Mouse (Mus musculus) MEL (cell line): ENCODE measurements at regions not wholly inside any gene's neighbourhood (a gene's known extent, or its start where the extent isn't known, plus 50 kb on each side); places are given as distances from the start of the nearest gene placed in this dataset.

Experiments used
- DNase-seq: peaks from one replicate; pipeline ENCODE4 v3.0.0; 2011; ENCODE audit warnings: low read depth, low spot score
- H3K27ac ChIP-seq: 2 replicates; pipeline ENCODE4 v1.5.1; 2012; ENCODE audit warnings: low read depth, mild to moderate bottlenecking, control low read depth, low read length, moderate library complexity; ENCODE audit not compliant: control insufficient read depth
- H3K27me3 ChIP-seq, 2 experiments: fragments of 150-350 bp in 1 of 2; sonication (generic) in 1 of 2; 2 replicates each; pipeline ENCODE4 v1.6.1; 2012; ENCODE audit warnings: low read length in 2 of 2, mild to moderate bottlenecking in 2 of 2, improper control_type of control experiment in 1 of 2, moderate library complexity in 1 of 2; ENCODE audit not compliant: insufficient read depth in 2 of 2, control insufficient read depth in 1 of 2
- H3K36me3 ChIP-seq, 2 experiments: 2 replicates each; pipeline ENCODE4 v1.6.1; 2012 to 2014; ENCODE audit warnings: low read length in 2 of 2, improper control_type of control experiment in 1 of 2, inconsistent platforms in 1 of 2, mild to moderate bottlenecking in 1 of 2; ENCODE audit not compliant: insufficient read depth in 2 of 2, control insufficient read depth in 1 of 2
- H3K4me1 ChIP-seq, 2 experiments: fragments of 150-350 bp in 1 of 2; sonication (generic) in 1 of 2; 2 replicates each; pipeline ENCODE4 v1.6.1; 2012; ENCODE audit warnings: low read length in 2 of 2, improper control_type of control experiment in 1 of 2, mild to moderate bottlenecking in 1 of 2; ENCODE audit not compliant: insufficient read depth in 2 of 2, control insufficient read depth in 1 of 2
- H3K4me3 ChIP-seq, 2 experiments: fragments of 150-350 bp in 1 of 2; sonication (generic) in 1 of 2; 2 replicates each; pipeline ENCODE4 v1.5.1; 2012; ENCODE audit warnings: low read depth in 2 of 2, low read length in 2 of 2, mild to moderate bottlenecking in 2 of 2, moderate library complexity in 2 of 2, control low read depth in 1 of 2, improper control_type of control experiment in 1 of 2; ENCODE audit not compliant: control insufficient read depth in 1 of 2, insufficient read depth in 1 of 2
- H3K79me2 ChIP-seq: 2 replicates; pipeline ENCODE4 v1.6.1; 2012; ENCODE audit warnings: mild to moderate bottlenecking, low read length, moderate library complexity; ENCODE audit not compliant: control insufficient read depth, poor library complexity, insufficient read depth
- H3K9ac ChIP-seq: 2 replicates; pipeline ENCODE4 v1.6.1; 2012; ENCODE audit warnings: low read depth, mild to moderate bottlenecking, control low read depth, low read length, moderate library complexity; ENCODE audit not compliant: control insufficient read depth, poor library complexity, severe bottlenecking
- H3K9me3 ChIP-seq: fragments of 150-350 bp; sonication (generic); replicated peaks from 2 replicates; pipeline ENCODE4 v1.6.1; 2012; ENCODE audit warnings: mild to moderate bottlenecking, low read length, improper control_type of control experiment, moderate library complexity; ENCODE audit not compliant: insufficient read depth
- CHD1 ChIP-seq: IDR thresholded peaks from 2 replicates; pipeline ENCODE4 v1.6.1; 2012; ENCODE audit warnings: low read depth, mild to moderate bottlenecking, inconsistent platforms, low read length, improper control_type of control experiment
- CHD2 ChIP-seq: IDR thresholded peaks from 2 replicates; pipeline ENCODE4 v1.6.1; 2011; ENCODE audit warnings: low read length, improper control_type of control experiment
- CTCF ChIP-seq, 3 experiments: IDR thresholded peaks in 2 of 3; conservative IDR thresholded peaks in 1 of 3; 2 replicates each; pipeline ENCODE4 v1.5.1; 2011 to 2012; ENCODE audit warnings: low read length in 3 of 3, low read depth in 2 of 3, mild to moderate bottlenecking in 2 of 3, improper control_type of control experiment in 1 of 3, inconsistent platforms in 1 of 3, mixed read lengths in 1 of 3, moderate library complexity in 1 of 3; ENCODE audit not compliant: control insufficient read depth in 1 of 3, insufficient read depth in 1 of 3, poor library complexity in 1 of 3, severe bottlenecking in 1 of 3
- E2F4 ChIP-seq: IDR thresholded peaks from 2 replicates; pipeline ENCODE4 v1.6.1; 2011; ENCODE audit warnings: low read depth, low read length, improper control_type of control experiment, borderline replicate concordance
- ELF1 ChIP-seq: IDR thresholded peaks from 2 replicates; pipeline ENCODE4 v1.6.1; 2014; ENCODE audit warnings: low read depth, mild to moderate bottlenecking, inconsistent platforms, low read length, improper control_type of control experiment, moderate library complexity
- EP300 ChIP-seq, 2 experiments: IDR thresholded peaks; 2 replicates each; pipeline ENCODE4 v1.6.1; 2011; ENCODE audit warnings: improper control_type of control experiment in 2 of 2, low read length in 2 of 2, low read depth in 1 of 2, mild to moderate bottlenecking in 1 of 2
- ETS1 ChIP-seq: IDR thresholded peaks from 2 replicates; pipeline ENCODE4 v1.6.1; 2012; ENCODE audit warnings: low read depth, mild to moderate bottlenecking, inconsistent platforms, low read length, improper control_type of control experiment, moderate library complexity
- GABPA ChIP-seq: IDR thresholded peaks from 2 replicates; pipeline ENCODE4 v1.6.1; 2012; ENCODE audit warnings: low read depth, mild to moderate bottlenecking, inconsistent platforms, low read length, improper control_type of control experiment, moderate library complexity
- GATA1 ChIP-seq: IDR thresholded peaks from 2 replicates; pipeline ENCODE4 v1.6.1; 2011; ENCODE audit warnings: low read depth, low read length, improper control_type of control experiment
- KAT2A ChIP-seq: conservative IDR thresholded peaks from 2 replicates; pipeline ENCODE4 v1.6.1; 2012; ENCODE audit warnings: low read depth, low read length, improper control_type of control experiment, inconsistent platforms
- MAX ChIP-seq: IDR thresholded peaks from 2 replicates; pipeline ENCODE4 v1.6.1; 2011; ENCODE audit warnings: low read length, improper control_type of control experiment
- MEF2A ChIP-seq: IDR thresholded peaks from 2 replicates; pipeline ENCODE4 v1.6.1; 2014; ENCODE audit warnings: low read depth, mild to moderate bottlenecking, inconsistent platforms, low read length, improper control_type of control experiment; ENCODE audit not compliant: poor library complexity, insufficient replicate concordance, severe bottlenecking; ENCODE audit errors: extremely low read depth
- MYC ChIP-seq: IDR thresholded peaks from 2 replicates; pipeline ENCODE4 v1.6.1; 2011; ENCODE audit warnings: low read depth, mild to moderate bottlenecking, low read length, improper control_type of control experiment, moderate library complexity
- NELFE ChIP-seq: IDR thresholded peaks from 2 replicates; pipeline ENCODE4 v1.6.1; 2011; ENCODE audit warnings: low read depth, low read length, improper control_type of control experiment
- NRF1 ChIP-seq: IDR thresholded peaks from 2 replicates; pipeline ENCODE4 v1.6.1; 2014; ENCODE audit warnings: low read depth, mild to moderate bottlenecking, inconsistent platforms, low read length, improper control_type of control experiment, moderate library complexity; ENCODE audit not compliant: poor library complexity, insufficient read depth, severe bottlenecking
- POLR2A ChIP-seq, 2 experiments: IDR thresholded peaks; 2 replicates each; pipeline ENCODE4 v1.6.1; 2011 to 2012; ENCODE audit warnings: low read length in 2 of 2, mild to moderate bottlenecking in 2 of 2, control low read depth in 1 of 2, improper control_type of control experiment in 1 of 2, low read depth in 1 of 2, moderate library complexity in 1 of 2; ENCODE audit not compliant: control insufficient read depth in 1 of 2, insufficient read depth in 1 of 2, poor library complexity in 1 of 2
- RAD21 ChIP-seq: IDR thresholded peaks from 2 replicates; pipeline ENCODE4 v1.6.1; 2011; ENCODE audit warnings: mild to moderate bottlenecking, low read depth, low read length, improper control_type of control experiment
- RCOR1 ChIP-seq: IDR thresholded peaks from 2 replicates; pipeline ENCODE4 v1.6.1; 2012; ENCODE audit warnings: low read depth, mild to moderate bottlenecking, inconsistent platforms, low read length, improper control_type of control experiment
- TBP ChIP-seq: IDR thresholded peaks from 2 replicates; pipeline ENCODE4 v1.8.0; 2011; ENCODE audit warnings: low read depth, low read length, improper control_type of control experiment
- TCF12 ChIP-seq: IDR thresholded peaks from 2 replicates; pipeline ENCODE4 v1.6.1; 2014; ENCODE audit warnings: low read depth, mild to moderate bottlenecking, inconsistent platforms, low read length, improper control_type of control experiment, moderate library complexity
- UBTF ChIP-seq: IDR thresholded peaks from 2 replicates; pipeline ENCODE4 v1.6.1; 2012; ENCODE audit warnings: low read depth, mild to moderate bottlenecking, inconsistent platforms, low read length, improper control_type of control experiment, moderate library complexity, borderline replicate concordance; ENCODE audit not compliant: insufficient read depth
- USF1 ChIP-seq: IDR thresholded peaks from 2 replicates; pipeline ENCODE4 v1.6.1; 2014; ENCODE audit warnings: low read depth, mild to moderate bottlenecking, inconsistent platforms, low read length, improper control_type of control experiment, moderate library complexity
- ZMIZ1 ChIP-seq: IDR thresholded peaks from 2 replicates; pipeline ENCODE4 v1.6.1; 2012; ENCODE audit warnings: low read depth, mild to moderate bottlenecking, inconsistent platforms, low read length, improper control_type of control experiment, moderate library complexity

DNA sequence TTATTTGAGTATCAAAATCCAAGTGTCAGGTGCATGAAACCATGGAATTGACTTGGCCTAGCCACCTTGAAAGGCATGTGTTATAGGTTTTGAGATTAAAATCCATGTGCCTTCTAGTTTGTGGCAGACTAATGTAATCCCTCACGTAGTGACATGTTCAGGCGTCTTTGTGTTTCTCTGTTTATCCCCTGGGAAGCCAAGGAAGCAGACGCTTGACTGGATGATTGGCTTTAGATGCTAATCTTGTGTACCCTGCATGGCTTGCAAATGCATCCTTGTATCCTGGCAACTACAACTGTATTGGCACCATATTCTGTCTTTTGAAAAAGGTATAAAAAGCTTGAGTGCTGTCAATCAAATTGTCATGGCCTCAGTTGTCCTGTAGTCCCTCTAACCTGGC is 167.2 kb upstream of the Tom1l1 start:
- Histone ChIP-seq H3K27ac (no peak overlapping the region), H3K36me3 (no peaks in the 10 kb centered on the region), H3K9ac (no peak overlapping the region), H3K4me3 (no peak overlapping the region), H3K4me1 (no peaks in the 10 kb centered on the region), H3K27me3 (no peaks in the 10 kb centered on the region), H3K79me2 (no peaks in the 10 kb centered on the region), H3K9me3 (no peaks in the 10 kb centered on the region)
- TF ChIP-seq CTCF (IDR thresholded peaks at IDR 0.05 in 2 of 3, conservative IDR thresholded peaks at IDR 0.05 in 1 of 3; ENCODE audit: control insufficient read depth in 1 of 3, insufficient read depth in 1 of 3, low read depth in 2 of 3, low read length in 3 of 3, poor library complexity in 1 of 3, severe bottlenecking in 1 of 3) (no peak), USF1 (no peak), MAX (no peak)
- no peak for DNase-seq

DNA sequence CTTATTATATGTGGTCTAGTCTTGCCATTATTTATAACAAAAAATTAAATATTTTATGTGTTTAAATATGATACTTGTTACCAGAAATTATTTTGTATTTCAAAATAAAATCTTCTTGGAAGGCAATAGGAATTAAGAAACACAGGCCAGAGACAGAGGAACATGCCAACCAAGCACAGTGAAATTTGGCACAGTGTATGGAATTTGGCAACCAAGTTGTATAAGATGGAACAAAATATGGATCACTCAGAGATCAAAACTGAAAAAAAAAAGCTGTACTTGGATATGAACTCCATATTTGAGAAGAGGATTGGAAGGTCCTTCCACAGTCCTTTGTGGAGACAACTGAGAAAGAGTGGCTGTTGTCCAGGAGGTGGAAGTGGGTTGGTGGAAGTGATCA is 163.1 kb upstream of the Tom1l1 start:
- no peak overlapping the region for H3K4me3 ChIP-seq
- H3K9me3 ChIP-seq: no peaks in the 10 kb centered on the region

DNA sequence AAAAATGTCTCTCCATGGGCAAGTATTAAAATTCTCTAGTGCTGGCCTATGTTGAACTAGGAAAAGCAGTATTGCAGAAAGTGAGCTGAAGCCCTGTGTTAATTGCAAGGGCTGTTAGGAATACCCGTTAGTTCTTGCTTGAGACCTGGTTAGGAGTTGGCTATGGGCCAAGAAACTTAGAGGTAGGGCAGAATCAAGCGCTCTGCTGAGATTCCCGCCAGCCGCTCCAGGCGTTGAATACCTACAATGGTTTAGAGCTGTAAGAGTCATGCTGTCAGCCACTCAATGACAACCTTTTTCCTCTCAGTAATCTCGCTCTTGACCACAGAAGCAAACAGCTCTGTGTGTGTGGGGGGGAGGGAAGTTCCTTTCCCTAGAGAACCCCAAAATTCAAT is 156.8 kb upstream of the Tom1l1 start:
- Histone ChIP-seq H3K27ac (no peak overlapping the region), H3K9me3 (no peaks in the 10 kb centered on the region), H3K79me2 (no peaks in the 10 kb centered on the region), H3K4me3 (no peak overlapping the region), H3K27me3 (no peaks in the 10 kb centered on the region), H3K36me3 (no peaks in the 10 kb centered on the region), H3K4me1 (no peaks in the 10 kb centered on the region), H3K9ac (no peak overlapping the region)
- no peak for TF ChIP-seq MEF2A
- no peak for DNase-seq

More for the DNA sequence above, 163.1 kb upstream of the Tom1l1 start:
- TF ChIP-seq RCOR1 (no peak), ZMIZ1 (no peak), EP300 (IDR thresholded peaks at IDR 0.05; ENCODE audit: low read depth in 1 of 2, low read length in 2 of 2) (no peak), CHD2 (no peak), UBTF (no peak), MEF2A (no peak), ELF1 (no peak), TBP (no peak), RAD21 (no peak), E2F4 (no peak), TCF12 (no peak), POLR2A (IDR thresholded peaks at IDR 0.05; ENCODE audit: control insufficient read depth in 1 of 2, insufficient read depth in 1 of 2, low read depth in 1 of 2, low read length in 2 of 2, poor library complexity in 1 of 2) (no peak), MYC (no peak), NRF1 (no peak), GABPA (no peak), GATA1 (no peak), CHD1 (no peak), ETS1 (no peak), KAT2A (no peak), NELFE (no peak)
- no peak overlapping the region for H3K27ac ChIP-seq
- H3K4me1 ChIP-seq: no peaks in the 10 kb centered on the region
- H3K27me3 ChIP-seq: no peaks in the 10 kb centered on the region
- H3K79me2 ChIP-seq: no peaks in the 10 kb centered on the region
- H3K36me3 ChIP-seq: no peaks in the 10 kb centered on the region
- no peak overlapping the region for H3K9ac ChIP-seq
- DNase-seq: no peak
